Mouse (Mus musculus) kidney, adult 2 months (tissue): ENCODE data around the gene Kcnj14.

ENCODE experiments used
- CTCF ChIP-seq: fragments of 200-500 bp; conservative IDR thresholded peaks from 2 replicates; pipeline ENCODE4 v1.5.1; 2011; ENCODE audit warnings: low read depth, mild to moderate bottlenecking, control low read depth, low read length, moderate library complexity, mixed read lengths; ENCODE audit not compliant: insufficient read depth, insufficient read length
- POLR2A ChIP-seq: fragments of 200-500 bp; IDR thresholded peaks from one replicate; pipeline ENCODE4 v1.6.1; 2011; ENCODE audit warnings: low read depth, low read length, control low read depth

DNA sequence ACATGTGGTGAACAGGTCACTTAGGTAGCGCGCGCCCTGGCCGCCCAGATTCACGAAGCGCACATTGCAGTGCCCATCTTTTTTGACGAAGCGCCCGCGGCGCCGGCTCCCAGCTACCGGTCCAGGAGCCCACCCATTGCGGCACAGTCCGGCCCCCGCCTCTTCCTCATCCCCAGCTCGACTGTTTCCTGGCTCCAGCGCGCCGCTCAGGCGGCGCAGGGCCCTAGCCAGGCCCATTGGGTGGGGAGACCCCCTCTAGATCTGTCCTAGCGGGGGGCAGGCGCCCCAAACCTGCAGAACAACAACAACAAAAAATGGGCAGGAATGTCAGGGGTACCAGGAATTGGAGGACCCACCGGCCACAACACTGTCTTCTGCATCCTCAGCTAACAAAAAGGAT is 4.7 kb downstream of the Kcnj14 start:
- TF ChIP-seq POLR2A (no peak), CTCF (no peak)
